Mouse (Mus musculus) limb, embryonic 13.5 days (tissue): ENCODE results near the gene Mettl17. TPM values are rescaled to one million over a fixed set of nuclear protein-coding genes. Genes with fewer than 3 reads are reported as not detected.
A peak's percentile ranks its signal among the peaks of the same experiment; 100 is the strongest.
"Not testable (repeated sequence)": the region's sequence is repeated elsewhere in the genome, so short reads cannot be mapped to it uniquely, and the experiment has no call there.

Experiments used
- ATAC-seq: fragments of 200-750 bp; cut with Nextera tagmentation; 2 replicates; pipeline ENCODE4 v1.8.0; 2017; ENCODE audit warnings: low read depth, moderate number of reproducible peaks, moderate TSS enrichment; ENCODE audit not compliant: low FRiP score
- H3K27ac ChIP-seq: fragments of 300-500 bp; sonication (generic); 2 replicates; pipeline ENCODE4 v1.5.1; 2015; ENCODE audit warnings: inconsistent platforms, mild to moderate bottlenecking, moderate library complexity
- H3K27me3 ChIP-seq: fragments of 300-500 bp; sonication (generic); 2 replicates; pipeline ENCODE4 v1.6.1; 2015; ENCODE audit warnings: mild to moderate bottlenecking, inconsistent platforms
- H3K36me3 ChIP-seq: fragments of 300-500 bp; sonication (generic); 2 replicates; pipeline ENCODE4 v1.6.1; 2015; ENCODE audit warnings: inconsistent platforms, mild to moderate bottlenecking, moderate library complexity
- H3K4me1 ChIP-seq: fragments of 300-500 bp; sonication (generic); 2 replicates; pipeline ENCODE4 v1.6.1; 2015; ENCODE audit warnings: inconsistent platforms
- H3K4me2 ChIP-seq: fragments of 300-500 bp; sonication (generic); replicated peaks from 2 replicates; pipeline ENCODE4 v1.6.1; 2015; ENCODE audit warnings: inconsistent platforms, mild to moderate bottlenecking, moderate library complexity
- H3K4me3 ChIP-seq: fragments of 300-500 bp; sonication (generic); 2 replicates; pipeline ENCODE4 v1.5.1; 2015; ENCODE audit warnings: moderate library complexity, mild to moderate bottlenecking, inconsistent platforms
- H3K9ac ChIP-seq: fragments of 300-500 bp; sonication (generic); 2 replicates; pipeline ENCODE4 v1.6.1; 2015; ENCODE audit warnings: mild to moderate bottlenecking, inconsistent platforms
- H3K9me3 ChIP-seq: fragments of 300-500 bp; sonication (generic); 2 replicates; pipeline ENCODE4 v1.6.1; 2016; ENCODE audit warnings: inconsistent platforms
- WGBS: fragments of 180-500 bp; shearing (Covaris S2); methylation state at CpG from one replicate; pipeline ENCODE4 v1.1.7; 2015; 5-methylcytosine and 5-hydroxymethylcytosine counted together
- polyA plus RNA-seq: library from polyadenylated mRNA; unstranded; fragments of >200 nt; fragmentation: Nextera tagmentation; extraction: Ambion mirVana; gene quantifications from 2 replicates; pipeline ENCODE4 v1.2.1, GENCODE M21; 2015

Mettl17 gene
- polyA plus RNA-seq, 1 experiment from 2014 or later: 62.2 TPM

DNA sequence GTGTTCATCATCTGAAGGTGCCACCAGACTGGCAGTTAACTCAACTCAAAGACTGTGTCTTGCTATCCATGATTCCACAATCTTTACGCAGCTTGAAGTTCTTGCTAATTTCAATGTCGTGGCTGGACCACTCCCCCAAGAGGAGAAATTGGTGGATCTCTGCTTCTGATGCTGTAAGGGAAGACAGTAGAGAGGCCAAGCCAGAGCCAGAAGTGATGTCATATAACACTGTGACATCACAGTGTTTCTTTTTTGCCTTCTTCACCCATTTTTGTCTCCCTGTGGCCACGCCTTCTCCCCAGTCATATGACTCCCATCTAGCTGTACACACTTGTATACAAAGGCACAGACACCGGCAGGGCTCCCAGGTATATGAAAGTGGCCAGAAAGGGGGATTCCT, 33.5 kb downstream of the Mettl17 start, which contains the start of gene Tppp2:
TSS of gene Tppp2 (plus strand) at position 301 of the 400 bp plus-strand sequence.
- no peak within 1 kb of the TSS for H3K9ac ChIP-seq
- no peaks in the 10 kb centered on the region for H3K9me3 ChIP-seq
- no peaks in the 10 kb centered on the region for H3K36me3 ChIP-seq
- H3K4me3 ChIP-seq: no peak within 1 kb of the TSS
- H3K27ac ChIP-seq: no peak within 1 kb of the TSS
- H3K27me3 ChIP-seq: no peaks in the 10 kb centered on the region
- ATAC-seq: no peak
- no peak within 1 kb of the TSS for H3K4me2 ChIP-seq
- peaks cover 33% of the 10 kb centered on the region for H3K4me1 ChIP-seq
- WGBS: 85% methylated on average over 4 of the region's 4 CpGs

DNA sequence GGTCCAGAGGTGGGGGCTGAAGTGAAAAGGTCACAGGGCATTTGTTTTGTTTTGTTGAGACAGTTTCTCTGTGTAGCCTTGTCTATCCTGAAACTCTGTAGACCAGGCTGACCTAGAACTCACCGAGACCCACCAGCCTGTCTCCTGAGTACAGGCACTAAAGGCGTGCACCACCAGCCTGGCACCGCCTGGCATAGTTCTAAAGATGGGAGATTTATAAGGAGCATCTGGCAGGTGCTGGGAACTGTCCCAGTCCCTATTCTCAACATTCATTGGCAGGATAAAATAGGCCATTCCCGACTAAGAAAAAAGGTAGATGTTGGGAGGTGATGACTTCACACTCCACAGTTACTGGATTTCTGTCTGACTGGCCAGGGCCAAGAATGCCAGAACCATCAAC, 34.3 kb downstream of the Mettl17 start:
- H3K9ac ChIP-seq: no peak overlapping the region
- 87% methylated on average over 4 of the region's 4 CpGs for WGBS

DNA sequence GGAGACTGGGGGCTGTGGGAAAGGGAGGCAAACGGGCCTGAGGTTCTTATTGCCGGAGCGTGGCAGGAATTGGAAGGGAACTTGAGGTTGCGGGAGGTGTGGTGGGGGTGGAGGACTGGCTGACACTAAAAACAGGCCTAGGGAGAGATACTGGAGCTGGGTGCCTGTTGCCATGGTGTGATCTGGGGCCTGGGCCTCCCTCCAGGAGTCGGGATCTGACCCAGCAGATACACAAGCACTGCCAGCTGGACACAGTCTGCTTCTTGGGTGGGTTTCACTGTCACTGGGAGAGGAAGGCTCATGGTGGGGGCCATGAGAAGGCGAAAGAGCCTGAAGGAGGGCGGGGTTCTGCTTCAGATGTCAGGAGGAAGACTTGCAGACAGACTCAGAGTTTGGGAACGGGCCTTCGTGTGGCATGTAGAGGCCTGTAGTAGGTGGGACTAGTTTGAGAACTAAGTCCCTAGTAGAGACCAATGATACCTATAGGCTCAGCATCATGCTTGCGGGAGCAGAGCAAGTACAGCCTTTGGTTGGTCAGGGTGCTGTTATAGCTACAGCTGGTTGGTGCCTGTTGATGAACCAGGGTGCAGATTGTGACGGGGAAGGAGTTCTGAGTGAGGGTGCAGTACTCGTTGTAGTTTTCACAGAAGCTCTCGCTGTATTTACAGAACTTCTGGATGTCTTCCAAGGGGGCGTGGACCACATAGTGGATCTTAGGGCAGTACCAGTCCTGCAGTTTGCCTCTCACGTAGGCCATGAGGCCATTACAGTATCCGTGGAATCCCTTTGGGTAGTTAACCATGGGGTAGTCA, 37.3 kb downstream of the Mettl17 start:
- Histone ChIP-seq H3K4me2 (no peak overlapping the region), H3K4me3 (no peak overlapping the region), H3K4me1 (0 out of 2 replicates have a peak, but pooled peaks cover 8% of the 10 kb centered on the region), H3K9ac (no peak overlapping the region), H3K36me3 (no peaks in the 10 kb centered on the region), H3K27me3 (no peaks in the 10 kb centered on the region), H3K9me3 (no peaks in the 10 kb centered on the region), H3K27ac (no peak overlapping the region)
- WGBS: 75% methylated on average over 16 of the region's 16 CpGs
- peak; percentile 30; the same call in 1 of the 2 replicates for ATAC-seq

More for the DNA sequence above, 34.3 kb downstream of the Mettl17 start:
- peaks cover 33% of the 10 kb centered on the region for H3K4me1 ChIP-seq
- H3K36me3 ChIP-seq: no peaks in the 10 kb centered on the region
- no peak for ATAC-seq
- no peaks in the 10 kb centered on the region for H3K9me3 ChIP-seq
- H3K27me3 ChIP-seq: no peaks in the 10 kb centered on the region
- H3K27ac ChIP-seq: no peak overlapping the region
- H3K4me2 ChIP-seq: no peak overlapping the region
- H3K4me3 ChIP-seq: no peak overlapping the region

DNA sequence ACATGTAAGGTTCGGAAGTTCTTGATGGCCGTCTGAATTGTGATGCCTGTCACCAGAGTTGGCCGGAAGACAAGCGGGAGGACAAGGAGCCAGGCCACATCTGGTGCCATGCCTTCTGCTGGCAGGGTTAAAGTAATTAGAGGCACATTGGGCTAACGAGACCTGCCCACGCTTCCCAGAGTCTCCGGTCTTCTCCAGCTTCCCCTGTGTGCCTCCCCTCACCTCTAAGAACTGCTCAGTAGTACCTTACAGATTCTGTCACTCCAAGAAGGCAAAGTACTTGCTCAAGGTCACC, 37.9 kb downstream of the Mettl17 start, which contains the start of gene Rnase13:
TSS of gene Rnase13 (minus strand) at position 203 of the 295 bp plus-strand sequence.
- Histone ChIP-seq H3K27me3 (no peaks in the 10 kb centered on the region), H3K9me3 (no peaks in the 10 kb centered on the region), H3K4me2 (no peak within 1 kb of the TSS), H3K36me3 (no peaks in the 10 kb centered on the region), H3K4me3 (no peak within 1 kb of the TSS), H3K27ac (no peak within 1 kb of the TSS), H3K4me1 (0 out of 2 replicates have a peak, but pooled peaks cover 8% of the 10 kb centered on the region), H3K9ac (no peak within 1 kb of the TSS)
- ATAC-seq: no peak
- WGBS: 71% methylated on average over 7 of the region's 7 CpGs

DNA sequence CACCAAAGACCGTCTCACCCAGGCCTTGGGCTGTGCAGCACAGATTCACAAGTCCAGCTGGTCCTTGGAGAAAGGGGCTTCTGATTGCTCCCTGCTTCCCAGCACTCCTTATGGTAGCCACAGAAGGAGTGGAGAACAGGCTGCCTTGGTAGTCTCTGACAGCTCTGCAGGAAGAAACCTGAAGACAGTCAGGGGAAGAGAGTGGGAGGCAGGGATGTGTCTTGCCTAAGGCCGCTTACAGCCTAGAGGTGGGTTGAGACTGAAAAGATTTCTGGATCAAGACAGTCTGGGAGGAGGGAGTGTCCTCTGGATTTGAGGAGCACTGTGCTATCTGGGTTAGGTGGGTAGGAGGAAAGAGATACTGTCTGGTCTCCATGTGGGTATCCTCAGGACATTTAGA, 38.3 kb downstream of the Mettl17 start:
- no peak for ATAC-seq
- Histone ChIP-seq H3K4me3 (no peak overlapping the region), H3K9me3 (no peaks in the 10 kb centered on the region), H3K27me3 (no peaks in the 10 kb centered on the region), H3K9ac (no peak overlapping the region), H3K27ac (no peak overlapping the region), H3K36me3 (no peaks in the 10 kb centered on the region), H3K4me2 (no peak overlapping the region), H3K4me1 (0 out of 2 replicates have a peak, but pooled peaks cover 8% of the 10 kb centered on the region)
- 77% methylated on average over 2 of the region's 2 CpGs for WGBS

DNA sequence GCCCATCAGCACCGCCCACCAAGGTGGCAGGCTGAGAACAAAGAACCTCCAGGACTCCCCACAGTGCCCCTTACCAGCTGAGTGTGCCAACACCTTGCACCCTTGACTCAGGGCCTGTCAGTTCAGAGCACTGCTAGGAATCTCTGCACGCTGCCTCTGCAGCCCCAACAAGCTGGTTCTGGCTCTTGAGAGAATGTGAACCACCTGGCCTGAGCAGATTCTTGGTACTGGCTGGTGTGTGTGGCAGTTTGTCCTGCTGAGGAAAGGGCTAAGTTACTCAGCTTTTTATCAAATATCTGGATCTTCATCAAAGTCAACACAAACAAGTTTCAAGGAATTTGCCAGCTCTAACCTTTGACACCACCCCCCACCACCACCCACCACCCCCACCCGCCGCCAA, 38.9 kb downstream of the Mettl17 start:
- Histone ChIP-seq H3K36me3 (no peaks in the 10 kb centered on the region), H3K4me3 (no peak overlapping the region), H3K4me1 (0 out of 2 replicates have a peak, but pooled peaks cover 8% of the 10 kb centered on the region), H3K27ac (no peak overlapping the region), H3K9ac (no peak overlapping the region), H3K9me3 (no peaks in the 10 kb centered on the region), H3K27me3 (no peaks in the 10 kb centered on the region), H3K4me2 (no peak overlapping the region)
- 75% methylated on average over 4 of the region's 4 CpGs for WGBS
- ATAC-seq: no peak

DNA sequence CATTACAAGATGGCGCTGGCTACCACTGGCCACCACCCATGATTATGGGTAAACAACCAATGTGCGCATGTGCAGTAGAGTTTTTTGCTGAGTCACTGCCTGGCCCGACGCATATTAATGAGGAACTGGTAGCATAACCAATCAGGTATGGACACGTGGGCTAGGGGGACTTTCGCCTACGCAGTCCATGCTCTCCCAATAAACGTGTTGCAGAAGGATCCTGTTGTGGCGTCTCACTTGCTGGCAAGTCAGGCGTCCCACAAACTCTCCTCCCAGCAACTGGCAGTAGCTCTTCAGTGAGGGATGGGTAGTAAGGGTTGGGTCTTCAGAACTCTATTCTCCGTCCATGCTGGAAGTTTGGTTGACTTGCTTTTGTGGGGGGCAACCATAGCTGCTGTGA, 42.3 kb downstream of the Mettl17 start:
- peaks cover 16% of the 10 kb centered on the region for H3K4me1 ChIP-seq
- not testable (repeated sequence) for H3K4me2 ChIP-seq, H3K36me3 ChIP-seq, H3K27ac ChIP-seq, ATAC-seq, H3K4me3 ChIP-seq, H3K9me3 ChIP-seq, H3K27me3 ChIP-seq, H3K9ac ChIP-seq
- WGBS: 93% methylated on average over 11 of the region's 11 CpGs

DNA sequence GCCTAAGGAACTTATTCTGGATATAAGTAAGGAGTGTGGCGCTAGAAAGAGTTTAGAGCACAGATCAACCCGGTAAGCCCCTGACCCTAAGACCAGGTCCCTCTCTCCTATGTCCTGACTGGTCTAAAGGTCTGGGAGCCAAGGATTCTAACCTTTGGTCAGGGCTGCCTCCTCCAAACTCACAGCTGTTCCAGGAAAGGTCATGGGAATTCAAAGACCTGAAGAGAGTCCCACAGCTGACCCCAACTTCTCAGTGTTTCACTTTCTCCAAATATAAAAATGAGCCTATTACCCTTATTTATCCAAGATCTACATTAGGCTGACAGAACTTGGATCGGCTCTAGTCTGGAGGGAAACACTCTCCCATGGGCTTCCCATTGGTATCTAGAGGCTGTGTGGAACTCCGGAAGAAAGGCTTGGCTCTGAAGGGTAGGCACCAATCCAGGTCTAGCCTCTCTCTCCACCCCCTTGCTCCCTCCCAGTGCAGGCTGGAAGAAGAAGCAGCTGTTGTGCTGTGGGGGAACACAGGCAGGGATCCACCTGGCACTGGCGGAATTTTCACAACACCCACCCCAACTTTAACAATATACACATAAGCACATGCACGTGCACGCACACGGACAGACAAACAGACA, 44.8 kb downstream of the Mettl17 start:
- Histone ChIP-seq H3K36me3 (no peaks in the 10 kb centered on the region), H3K27me3 (no peaks in the 10 kb centered on the region), H3K4me3 (no peak overlapping the region), H3K9me3 (no peaks in the 10 kb centered on the region), H3K4me2 (no peak overlapping the region), H3K27ac (no peak overlapping the region), H3K9ac (no peak overlapping the region), H3K4me1 (peaks cover 11% of the 10 kb centered on the region)
- ATAC-seq: no peak
- 78% methylated on average over 8 of the region's 8 CpGs for WGBS

DNA sequence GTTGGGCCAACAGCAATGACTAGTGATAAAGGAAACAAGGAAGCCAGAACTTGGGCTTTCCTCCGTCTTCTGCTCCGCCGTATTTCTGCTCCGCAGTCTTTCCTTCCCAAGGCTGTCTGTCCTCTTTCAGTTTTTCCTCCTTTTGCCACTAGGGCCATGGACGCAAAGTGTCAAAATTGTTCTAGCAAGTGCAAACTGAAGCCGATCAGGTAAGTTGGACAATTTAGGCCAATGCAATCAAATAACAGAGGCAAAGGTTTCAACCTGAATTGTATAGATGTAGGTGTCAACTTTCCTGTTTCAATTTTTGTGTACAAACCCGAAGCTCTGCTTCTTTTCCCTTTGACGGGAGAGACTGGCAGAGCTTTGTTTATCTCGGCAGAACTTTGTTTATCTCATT, 45.3 kb downstream of the Mettl17 start:
- no peaks in the 10 kb centered on the region for H3K36me3 ChIP-seq
- no peak overlapping the region for H3K27ac ChIP-seq
- ATAC-seq: no peak
- H3K9me3 ChIP-seq: no peaks in the 10 kb centered on the region
- H3K4me1 ChIP-seq: peaks cover 11% of the 10 kb centered on the region
- H3K9ac ChIP-seq: no peak overlapping the region
- H3K4me2 ChIP-seq: no peak overlapping the region
- no peak overlapping the region for H3K4me3 ChIP-seq
- no peaks in the 10 kb centered on the region for H3K27me3 ChIP-seq
- WGBS: 52% methylated on average over 9 of the region's 9 CpGs

DNA sequence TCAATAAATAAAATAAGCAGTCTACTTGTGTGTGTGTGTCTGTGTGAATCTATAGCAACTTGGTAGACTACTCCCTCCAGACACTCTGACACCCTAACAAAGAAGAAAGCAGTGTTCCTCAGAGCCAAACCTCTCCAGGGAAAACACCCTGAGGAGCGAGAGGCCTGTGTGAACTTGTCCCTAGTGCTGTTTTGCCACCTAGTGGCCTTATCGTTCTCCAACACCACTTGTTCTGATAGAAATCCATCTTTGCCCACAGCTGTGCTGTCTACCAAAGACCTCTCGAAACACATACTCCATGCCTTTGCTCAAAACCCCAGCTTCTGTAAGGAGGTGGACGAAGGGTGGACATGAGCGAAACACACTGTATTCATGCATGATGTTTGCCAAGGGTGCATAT, 46.2 kb downstream of the Mettl17 start:
- H3K27me3 ChIP-seq: no peaks in the 10 kb centered on the region
- 32% methylated on average over 5 of the region's 5 CpGs for WGBS
- H3K27ac ChIP-seq: no peak overlapping the region
- peaks cover 11% of the 10 kb centered on the region for H3K4me1 ChIP-seq
- no peak overlapping the region for H3K9ac ChIP-seq
- H3K9me3 ChIP-seq: 0 out of 2 replicates have a peak, but pooled peaks cover 6% of the 10 kb centered on the region
- H3K4me3 ChIP-seq: no peak overlapping the region
- H3K4me2 ChIP-seq: no peak overlapping the region
- peak; percentile 81 for ATAC-seq
- H3K36me3 ChIP-seq: no peaks in the 10 kb centered on the region

DNA sequence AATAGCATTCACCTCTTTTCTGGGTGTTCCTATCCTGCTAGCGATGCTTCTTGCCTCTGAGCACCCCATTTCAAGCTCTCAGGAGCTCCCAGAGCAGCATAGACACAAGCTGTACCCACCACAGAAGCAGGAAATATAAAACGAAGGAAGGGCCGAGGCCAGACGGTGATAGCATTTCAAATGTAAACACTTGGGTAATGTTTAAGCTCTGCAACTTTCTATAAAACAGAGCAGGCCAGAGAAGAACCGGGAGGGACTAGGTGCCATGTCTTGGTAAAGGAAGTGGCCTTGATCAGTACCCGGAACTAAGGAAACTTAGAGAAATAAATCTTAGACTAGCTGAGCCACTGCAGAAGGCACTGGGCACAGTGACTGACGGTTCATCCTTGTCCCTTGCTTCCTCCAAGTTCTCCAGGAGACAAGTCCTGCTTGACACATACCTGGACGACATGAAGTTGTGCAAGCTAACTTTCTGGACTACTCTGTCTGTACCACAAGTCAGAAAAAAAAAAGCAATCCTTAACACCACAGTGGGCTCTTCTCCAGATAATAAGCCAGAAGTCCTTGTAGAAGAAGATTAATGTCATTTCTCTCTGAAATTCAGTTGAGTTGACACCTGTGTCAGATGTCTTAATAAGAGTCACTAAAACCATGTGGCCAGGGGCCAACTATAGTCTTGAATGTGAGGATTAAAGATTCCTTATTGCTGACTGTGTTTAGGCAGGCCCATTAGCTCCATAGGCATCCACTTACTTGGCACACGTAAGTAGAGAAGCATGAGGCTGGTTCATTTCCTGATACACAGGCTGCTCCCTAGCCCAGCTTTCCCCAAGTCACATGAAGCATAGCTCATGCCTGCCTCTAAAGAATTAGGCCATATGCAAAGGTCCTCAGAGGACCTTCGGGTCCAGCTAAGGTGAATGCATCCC, 47.7 kb downstream of the Mettl17 start:
- 55% methylated on average over 10 of the region's 10 CpGs for WGBS

More for the DNA sequence above, 47.7 kb downstream of the Mettl17 start:
- ATAC-seq: no peak
- no peaks in the 10 kb centered on the region for H3K27me3 ChIP-seq
- H3K4me2 ChIP-seq: no peak overlapping the region
- H3K9ac ChIP-seq: no peak overlapping the region; the same call in 1 of the 2 replicates
- H3K36me3 ChIP-seq: no peaks in the 10 kb centered on the region
- 0 out of 2 replicates have a peak, but pooled peaks cover 6% of the 10 kb centered on the region for H3K9me3 ChIP-seq
- H3K4me3 ChIP-seq: no peak overlapping the region
- H3K27ac ChIP-seq: 0 out of 2 replicates have a peak overlapping the region, but pooled peaks have one; percentile 1
- H3K4me1 ChIP-seq: peaks cover 11% of the 10 kb centered on the region
